Mouse (Mus musculus) liver, embryonic 11.5 days (tissue): Measurements from ENCODE around the gene Prkaa1. TPM values are rescaled to one million over a fixed set of nuclear protein-coding genes. Genes with fewer than 3 reads are reported as not detected.
A peak's percentile ranks its signal among the peaks of the same experiment; 100 is the strongest.

Experiments used
- ATAC-seq: fragments of 200-750 bp; cut with Nextera tagmentation; replicated peaks from 2 replicates; pipeline ENCODE4 v1.8.0; 2017; ENCODE audit warnings: moderate number of reproducible peaks, mild to moderate bottlenecking, moderate TSS enrichment, moderate library complexity; ENCODE audit not compliant: low FRiP score
- DNase-seq: peaks from one replicate; pipeline ENCODE4 v3.0.0-alpha.2; 2017; ENCODE audit warnings: low spot score
- H3K27ac ChIP-seq: fragments of 300-500 bp; sonication (generic); 2 replicates; pipeline ENCODE4 v1.5.1; 2014; ENCODE audit warnings: mild to moderate bottlenecking, low read depth, low read length, control low read depth
- H3K27me3 ChIP-seq: fragments of 300-500 bp; sonication (generic); replicated peaks from 2 replicates; pipeline ENCODE4 v1.6.1; 2014; ENCODE audit warnings: low read length, mixed read lengths; ENCODE audit not compliant: control insufficient read depth, insufficient read depth
- H3K36me3 ChIP-seq: fragments of 300-500 bp; sonication (generic); 2 replicates; pipeline ENCODE4 v1.6.1; 2014; ENCODE audit warnings: mild to moderate bottlenecking, low read length, moderate library complexity, mixed read lengths; ENCODE audit not compliant: control insufficient read depth, insufficient read depth
- H3K4me1 ChIP-seq: fragments of 300-500 bp; sonication (generic); replicated peaks from 2 replicates; pipeline ENCODE4 v1.6.1; 2014; ENCODE audit warnings: low read length, mixed read lengths; ENCODE audit not compliant: control insufficient read depth, insufficient read depth
- H3K4me2 ChIP-seq: fragments of 300-500 bp; sonication (generic); 2 replicates; pipeline ENCODE4 v1.6.1; 2014; ENCODE audit warnings: mild to moderate bottlenecking, control low read depth, moderate library complexity
- H3K4me3 ChIP-seq: fragments of 300-500 bp; sonication (generic); 2 replicates; pipeline ENCODE4 v1.5.1; 2014; ENCODE audit warnings: low read depth, low read length, control low read depth
- H3K9ac ChIP-seq: fragments of 300-500 bp; sonication (generic); 2 replicates; pipeline ENCODE4 v1.6.1; 2014; ENCODE audit warnings: low read depth, low read length, control low read depth
- H3K9me3 ChIP-seq: fragments of 300-500 bp; sonication (generic); 2 replicates; pipeline ENCODE4 v1.6.1; 2016; ENCODE audit warnings: low read length, inconsistent platforms, mixed read lengths; ENCODE audit not compliant: control insufficient read depth
- WGBS: fragments of 180-500 bp; shearing (Covaris S2); extraction: QIAGEN DNeasy Blood & Tissue Kit; methylation state at CpG from one replicate; pipeline ENCODE4 v1.1.7; 2014; 5-methylcytosine and 5-hydroxymethylcytosine counted together
- polyA plus RNA-seq: library from polyadenylated mRNA; unstranded; fragments of >200 nt; fragmentation: Nextera tagmentation; extraction: Ambion mirVana; gene quantifications from 2 replicates; pipeline ENCODE4 v1.2.1, GENCODE M21; 2014

The Prkaa1 gene
- polyA plus RNA-seq, 1 experiment from 2014 or later, result 36.2 TPM

- no peaks in the 10 kb centered on the region for H3K9me3 ChIP-seq
- no peak overlapping the region for H3K4me2 ChIP-seq
- no peak overlapping the region for H3K4me3 ChIP-seq
- peaks cover 18% of the 10 kb centered on the region for H3K4me1 ChIP-seq
- ATAC-seq (peak; percentile 37), DNase-seq (peak; percentile 24)
- peaks cover 1% of the 10 kb centered on the region; the same call in 1 of the 2 replicates for H3K27me3 ChIP-seq
- H3K27ac ChIP-seq, result no peak overlapping the region
- no peak overlapping the region for H3K9ac ChIP-seq
- WGBS, result 55% methylated on average over 3 of the region's 3 CpGs
- H3K36me3 ChIP-seq, result peaks cover 3% of the 10 kb centered on the region
Measured at GRCm38 (mm10) chr15:5112651-5113050, 31.0 kb upstream of the Prkaa1 start.

- Histone ChIP-seq H3K4me2 (peak overlapping the region; percentile 72), H3K27ac (peak overlapping the region; percentile 91; the same call in 1 of the 2 replicates), H3K4me3 (peak overlapping the region; percentile 84; the same call in 1 of the 2 replicates), H3K4me1 (peaks cover 32% of the 10 kb centered on the region), H3K9me3 (no peaks in the 10 kb centered on the region), H3K9ac (no peak overlapping the region; the same call in 1 of the 2 replicates), H3K36me3 (peaks cover 24% of the 10 kb centered on the region), H3K27me3 (no peaks in the 10 kb centered on the region)
- ATAC-seq (no peak), DNase-seq (peak; percentile 30)
- 61% methylated on average over 8 of the region's 8 CpGs for WGBS
Measured at GRCm38 (mm10) chr15:5115173-5115572, 28.5 kb upstream of the Prkaa1 start.

GRCm38 (mm10) chr15:5116270-5117030 is 27.2 kb upstream of the Prkaa1 start, which contains the start of gene Rpl37:
Rpl37 (plus strand) TSS chr15:5116645.
- under 1% methylated on average over 55 of the region's 55 CpGs for WGBS
- Histone ChIP-seq H3K27me3 (no peaks in the 10 kb centered on the region), H3K9ac (peak within 1 kb of the TSS; percentile 98), H3K36me3 (peaks cover 31% of the 10 kb centered on the region), H3K4me2 (peak within 1 kb of the TSS; percentile 96), H3K4me1 (peaks cover 32% of the 10 kb centered on the region), H3K4me3 (peak within 1 kb of the TSS; percentile 84), H3K27ac (peak within 1 kb of the TSS; percentile 91), H3K9me3 (no peaks in the 10 kb centered on the region)
- DNase-seq (peak; percentile 99), ATAC-seq (peak; percentile 95)

- peak overlapping the region; percentile 98 for H3K9ac ChIP-seq
- no peaks in the 10 kb centered on the region for H3K9me3 ChIP-seq
- H3K27me3 ChIP-seq, result no peaks in the 10 kb centered on the region
- peak overlapping the region; percentile 96 for H3K4me2 ChIP-seq
- no peak; the same call in 1 of the 2 replicates for ATAC-seq
- DNase-seq, result no peak
- under 1% methylated on average over 22 of the region's 22 CpGs for WGBS
- peak overlapping the region; percentile 87 for H3K27ac ChIP-seq
- peaks cover 38% of the 10 kb centered on the region for H3K36me3 ChIP-seq
- H3K4me3 ChIP-seq, result peak overlapping the region; percentile 84
- peaks cover 32% of the 10 kb centered on the region for H3K4me1 ChIP-seq
Measured at GRCm38 (mm10) chr15:5117031-5117601, 26.5 kb upstream of the Prkaa1 start.

DNA sequence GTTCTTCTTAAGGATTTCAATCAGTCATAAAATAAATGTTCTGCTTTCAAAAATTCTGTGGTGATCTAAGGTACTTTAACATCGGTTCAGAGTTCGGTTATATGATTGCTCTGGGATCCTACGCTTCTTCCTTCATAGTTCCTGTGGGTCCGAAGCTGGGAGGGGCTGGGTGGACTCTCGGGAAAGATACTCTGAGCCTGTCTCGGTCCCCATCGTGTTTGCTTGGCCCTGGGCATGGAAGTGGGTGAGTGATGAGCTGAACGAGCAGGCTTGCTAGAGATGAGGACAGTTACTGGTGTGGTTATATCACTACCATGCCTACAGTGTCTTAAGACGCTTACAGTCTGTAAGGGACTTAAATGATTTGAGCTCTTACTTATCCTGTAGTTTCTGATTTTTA is 25.0 kb upstream of the Prkaa1 start:
- no peaks in the 10 kb centered on the region for H3K9me3 ChIP-seq
- no peak overlapping the region for H3K27ac ChIP-seq
- no peak for DNase-seq
- H3K27me3 ChIP-seq, result no peaks in the 10 kb centered on the region
- WGBS, result 74% methylated on average over 9 of the region's 9 CpGs
- H3K4me3 ChIP-seq, result peak overlapping the region; percentile 84
- no peak for ATAC-seq
- H3K4me1 ChIP-seq, result peaks cover 27% of the 10 kb centered on the region
- peak overlapping the region; percentile 96 for H3K4me2 ChIP-seq
- peaks cover 40% of the 10 kb centered on the region for H3K36me3 ChIP-seq
- H3K9ac ChIP-seq, result peak overlapping the region; percentile 55; the same call in 1 of the 2 replicates

GRCm38 (mm10) chr15:5119192-5119591 is 24.5 kb upstream of the Prkaa1 start:
- WGBS, result 71% methylated on average over 2 of the region's 2 CpGs
- DNase-seq (no peak), ATAC-seq (no peak)
- Histone ChIP-seq H3K9me3 (no peaks in the 10 kb centered on the region), H3K27ac (no peak overlapping the region), H3K9ac (0 out of 2 replicates have a peak overlapping the region, but pooled peaks have one; percentile 55), H3K4me1 (peaks cover 27% of the 10 kb centered on the region), H3K36me3 (peaks cover 42% of the 10 kb centered on the region), H3K4me3 (peak overlapping the region; percentile 84), H3K27me3 (no peaks in the 10 kb centered on the region), H3K4me2 (peak overlapping the region; percentile 96)

DNA sequence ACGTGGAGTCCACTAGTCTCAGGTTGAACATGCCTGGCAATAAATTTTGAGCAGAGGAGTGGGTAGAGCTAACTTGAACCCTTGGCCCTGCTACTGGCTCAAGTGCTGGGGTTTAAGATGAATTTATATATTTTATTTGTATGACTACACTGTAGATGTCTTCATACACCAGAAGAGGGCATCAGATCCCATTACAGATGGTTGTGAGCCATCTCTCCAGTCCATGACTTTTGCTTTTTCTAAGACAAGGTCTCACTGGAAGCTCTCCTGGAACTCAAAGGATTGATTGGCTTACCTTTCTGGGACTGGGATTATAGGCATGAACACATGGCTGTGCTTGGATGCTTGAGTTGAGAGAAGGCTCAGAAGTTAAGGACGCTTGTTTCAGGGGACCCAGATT is 24.0 kb upstream of the Prkaa1 start:
- Histone ChIP-seq H3K4me1 (peaks cover 22% of the 10 kb centered on the region), H3K4me3 (no peak overlapping the region), H3K36me3 (peaks cover 47% of the 10 kb centered on the region), H3K9me3 (no peaks in the 10 kb centered on the region), H3K9ac (0 out of 2 replicates have a peak overlapping the region, but pooled peaks have one; percentile 16), H3K27ac (peak overlapping the region; percentile 32; the same call in 1 of the 2 replicates), H3K4me2 (peak overlapping the region; percentile 15), H3K27me3 (no peaks in the 10 kb centered on the region)
- ATAC-seq (no peak), DNase-seq (no peak)
- 89% methylated on average over 2 of the region's 2 CpGs for WGBS

DNA sequence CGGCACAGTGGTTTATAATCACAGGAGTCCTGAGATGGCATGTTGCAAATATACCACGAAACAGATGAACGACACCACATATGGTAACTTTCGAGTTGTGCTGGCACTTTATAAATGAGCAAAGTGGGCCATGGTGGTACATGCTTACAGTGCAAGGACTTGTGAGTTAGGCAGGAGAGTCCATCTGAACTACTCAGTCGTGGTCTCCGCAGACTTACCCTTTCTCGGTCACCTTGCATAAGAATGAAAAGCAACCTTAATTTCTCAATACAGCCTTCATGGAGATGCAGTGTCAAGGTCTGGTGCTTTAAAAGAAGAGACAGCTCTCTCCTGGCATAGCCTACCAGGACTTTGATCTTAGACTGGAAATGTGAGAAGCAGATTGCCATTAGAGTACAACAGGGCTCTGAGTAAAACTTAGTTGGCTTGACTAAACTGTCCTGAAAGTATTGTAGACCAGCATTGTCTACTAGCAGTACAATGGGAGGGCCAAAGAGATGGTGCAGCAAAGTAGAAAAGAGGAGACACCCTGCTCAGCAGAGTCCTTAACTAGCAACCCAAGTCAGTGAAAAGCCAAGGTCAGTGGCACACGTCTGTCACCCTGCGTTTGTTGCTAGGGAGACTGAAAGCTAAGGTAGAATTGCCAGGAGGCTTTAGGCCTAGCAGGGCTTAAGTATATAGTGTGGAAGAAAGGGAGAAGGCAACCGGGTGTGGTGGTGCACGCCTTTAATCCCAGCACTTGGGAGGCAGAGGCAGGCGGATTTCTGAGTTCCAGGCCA is 21.9 kb upstream of the Prkaa1 start:
- no peak for DNase-seq
- H3K4me3 ChIP-seq, result no peak overlapping the region
- no peaks in the 10 kb centered on the region for H3K9me3 ChIP-seq
- no peak overlapping the region; the same call in 1 of the 2 replicates for H3K27ac ChIP-seq
- H3K4me1 ChIP-seq, result peaks cover 16% of the 10 kb centered on the region
- ATAC-seq, result peak; percentile 25
- H3K27me3 ChIP-seq, result no peaks in the 10 kb centered on the region
- no peak overlapping the region for H3K4me2 ChIP-seq
- peaks cover 48% of the 10 kb centered on the region for H3K36me3 ChIP-seq
- no peak overlapping the region for H3K9ac ChIP-seq
- 86% methylated on average over 12 of the region's 12 CpGs for WGBS
